Mouse (Mus musculus): ENCODE measurements around the gene Adprhl1. TPM values are rescaled to one million over a fixed set of nuclear protein-coding genes. Genes with fewer than 3 reads are reported as not detected.

The Adprhl1 gene
- polyA plus RNA-seq (2016; fragmentation: Nextera tagmentation; extraction: Ambion mirVana): 0.25 and 0.40 TPM in 2 replicates

GRCm38 (mm10) chr8:13254019-13254418 lies at the start of gene Adprhl1:
Adprhl1 (minus strand) TSS chr8:13254162.
- no peaks in the 10 kb centered on the region for H3K9me3 ChIP-seq (replicated peaks)
- H3K9ac ChIP-seq: no peak within 1 kb of the TSS
- H3K4me1 ChIP-seq: no peaks in the 10 kb centered on the region
- H3K27ac ChIP-seq: no peak within 1 kb of the TSS
- peaks cover 34% of the 10 kb centered on the region for H3K36me3 ChIP-seq
- WGBS: 44% methylated on average over 8 of the region's 8 CpGs
- peak; percentile 54 for ATAC-seq (ENCODE audit: low FRiP score)
- no peak within 1 kb of the TSS for H3K4me3 ChIP-seq
- H3K4me2 ChIP-seq (replicated peaks): no peak within 1 kb of the TSS
- no peaks in the 10 kb centered on the region; the same call in 1 of the 2 replicates for H3K27me3 ChIP-seq

- Histone ChIP-seq H3K27me3 (no peaks in the 10 kb centered on the region), H3K36me3 (peaks cover 83% of the 10 kb centered on the region), H3K27ac (no peak overlapping the region), H3K9ac (no peak overlapping the region), H3K4me2 (replicated peaks) (no peak overlapping the region), H3K4me1 (no peaks in the 10 kb centered on the region), H3K4me3 (no peak overlapping the region), H3K9me3 (replicated peaks) (no peaks in the 10 kb centered on the region)
- WGBS: 94% methylated on average over 7 of the region's 7 CpGs
- ATAC-seq (ENCODE audit: low FRiP score): no peak
These were observed 47.1 kb upstream of the Adprhl1 start for GRCm38 (mm10) chr8:13301036-13301435.

- Histone ChIP-seq H3K27me3 (no peaks in the 10 kb centered on the region), H3K36me3 (peaks cover 83% of the 10 kb centered on the region), H3K4me2 (replicated peaks) (no peak overlapping the region), H3K9me3 (replicated peaks) (no peaks in the 10 kb centered on the region), H3K9ac (no peak overlapping the region), H3K27ac (no peak overlapping the region), H3K4me3 (no peak overlapping the region), H3K4me1 (no peaks in the 10 kb centered on the region)
- ATAC-seq (ENCODE audit: low FRiP score): no peak
- 98% methylated on average over 8 of the region's 8 CpGs for WGBS
These were observed 45.6 kb upstream of the Adprhl1 start for GRCm38 (mm10) chr8:13299571-13299970.

- Histone ChIP-seq H3K27me3 (no peaks in the 10 kb centered on the region), H3K4me3 (no peak overlapping the region), H3K9ac (no peak overlapping the region), H3K36me3 (peaks cover 63% of the 10 kb centered on the region), H3K9me3 (replicated peaks) (no peaks in the 10 kb centered on the region), H3K4me1 (peaks cover 10% of the 10 kb centered on the region), H3K27ac (no peak overlapping the region), H3K4me2 (replicated peaks) (no peak overlapping the region)
- ATAC-seq (ENCODE audit: low FRiP score): no peak
- WGBS: 94% methylated on average over 9 of the region's 9 CpGs
These were observed 39.9 kb upstream of the Adprhl1 start for GRCm38 (mm10) chr8:13293677-13294470.

- H3K36me3 ChIP-seq: peaks cover 53% of the 10 kb centered on the region
- no peaks in the 10 kb centered on the region for H3K27me3 ChIP-seq
- no peaks in the 10 kb centered on the region for H3K9me3 ChIP-seq (replicated peaks)
- peaks cover 14% of the 10 kb centered on the region for H3K4me1 ChIP-seq
- no peak overlapping the region for H3K27ac ChIP-seq
- 27% methylated on average over 9 of the region's 9 CpGs for WGBS
- no peak overlapping the region for H3K4me2 ChIP-seq (replicated peaks)
- H3K4me3 ChIP-seq: no peak overlapping the region
- H3K9ac ChIP-seq: no peak overlapping the region
- ATAC-seq (ENCODE audit: low FRiP score): no peak
These were observed 38.4 kb upstream of the Adprhl1 start for GRCm38 (mm10) chr8:13292364-13292763.

- peak overlapping the region; percentile 86 for H3K4me3 ChIP-seq
- 2% methylated on average over 6 of the region's 6 CpGs for WGBS
- H3K9me3 ChIP-seq (replicated peaks): no peaks in the 10 kb centered on the region
- peaks cover 17% of the 10 kb centered on the region for H3K36me3 ChIP-seq
- no peak for ATAC-seq (ENCODE audit: low FRiP score)
- H3K27me3 ChIP-seq: no peaks in the 10 kb centered on the region
- H3K9ac ChIP-seq: peak overlapping the region; percentile 84
- H3K4me2 ChIP-seq (replicated peaks): peak overlapping the region; percentile 91
- H3K4me1 ChIP-seq: peaks cover 23% of the 10 kb centered on the region
- H3K27ac ChIP-seq: no peak overlapping the region
These were observed 34.7 kb upstream of the Adprhl1 start for GRCm38 (mm10) chr8:13288646-13289045.

GRCm38 (mm10) chr8:13287692-13288623 lies 34.0 kb upstream of the Adprhl1 start, which contains the start of the genes Dcun1d2 and Tmco3:
Dcun1d2 (minus strand) TSS chr8:13288131.
Tmco3 (plus strand) TSS chr8:13288190.
- Histone ChIP-seq H3K4me2 (replicated peaks) (peak within 1 kb of the TSS; percentile 91), H3K9me3 (replicated peaks) (no peaks in the 10 kb centered on the region), H3K27me3 (no peaks in the 10 kb centered on the region), H3K27ac (peak within 1 kb of the TSS; percentile 89), H3K36me3 (peaks cover 13% of the 10 kb centered on the region), H3K4me3 (peak within 1 kb of the TSS; percentile 86), H3K9ac (peak within 1 kb of the TSS; percentile 84), H3K4me1 (peaks cover 23% of the 10 kb centered on the region)
- under 1% methylated on average over 79 of the region's 79 CpGs for WGBS
- ATAC-seq (ENCODE audit: low FRiP score): peak; percentile 95

- peak overlapping the region; percentile 89 for H3K27ac ChIP-seq
- no peak for ATAC-seq (ENCODE audit: low FRiP score)
- WGBS: under 1% methylated on average over 32 of the region's 34 CpGs
These were observed 33.3 kb upstream of the Adprhl1 start for GRCm38 (mm10) chr8:13287304-13287691.

GRCm38 (mm10) chr8:13283200-13283599 lies 29.2 kb upstream of the Adprhl1 start:
- H3K4me3 ChIP-seq: no peak overlapping the region
- WGBS: 77% methylated on average over 1 of the region's 1 CpGs
- H3K4me1 ChIP-seq: peaks cover 9% of the 10 kb centered on the region
- H3K27ac ChIP-seq: no peak overlapping the region
- no peaks in the 10 kb centered on the region for H3K9me3 ChIP-seq (replicated peaks)
- H3K9ac ChIP-seq: no peak overlapping the region
- no peak for ATAC-seq (ENCODE audit: low FRiP score)
- no peaks in the 10 kb centered on the region for H3K27me3 ChIP-seq
- no peaks in the 10 kb centered on the region; the same call in 1 of the 2 replicates for H3K36me3 ChIP-seq
- H3K4me2 ChIP-seq (replicated peaks): no peak overlapping the region

More at GRCm38 (mm10) chr8:13287304-13287691, 33.3 kb upstream of the Adprhl1 start:
- peak overlapping the region; percentile 84 for H3K9ac ChIP-seq
- H3K4me2 ChIP-seq (replicated peaks): peak overlapping the region; percentile 91
- no peaks in the 10 kb centered on the region for H3K27me3 ChIP-seq
- H3K4me3 ChIP-seq: peak overlapping the region; percentile 86
- peaks cover 7% of the 10 kb centered on the region; the same call in 1 of the 2 replicates for H3K36me3 ChIP-seq
- peaks cover 23% of the 10 kb centered on the region for H3K4me1 ChIP-seq
- H3K9me3 ChIP-seq (replicated peaks): no peaks in the 10 kb centered on the region

- Histone ChIP-seq H3K4me2 (replicated peaks) (no peak overlapping the region), H3K27me3 (no peaks in the 10 kb centered on the region), H3K4me1 (no peaks in the 10 kb centered on the region), H3K9ac (no peak overlapping the region), H3K27ac (no peak overlapping the region), H3K36me3 (peaks cover 25% of the 10 kb centered on the region), H3K4me3 (no peak overlapping the region), H3K9me3 (replicated peaks) (no peaks in the 10 kb centered on the region)
- ATAC-seq (ENCODE audit: low FRiP score): no peak
- 81% methylated on average over 5 of the region's 5 CpGs for WGBS
These were observed 23.0 kb upstream of the Adprhl1 start for GRCm38 (mm10) chr8:13276941-13277447.

- Histone ChIP-seq H3K4me1 (no peaks in the 10 kb centered on the region), H3K9me3 (replicated peaks) (no peaks in the 10 kb centered on the region), H3K27me3 (no peaks in the 10 kb centered on the region), H3K4me3 (no peak overlapping the region), H3K9ac (no peak overlapping the region), H3K36me3 (peaks cover 56% of the 10 kb centered on the region), H3K27ac (no peak overlapping the region), H3K4me2 (replicated peaks) (no peak overlapping the region)
- WGBS: 88% methylated on average over 5 of the region's 5 CpGs
- no peak for ATAC-seq (ENCODE audit: low FRiP score)
These were observed 18.9 kb upstream of the Adprhl1 start for GRCm38 (mm10) chr8:13272834-13273233.

- H3K9ac ChIP-seq: no peak overlapping the region
- H3K27ac ChIP-seq: no peak overlapping the region
- no peak for ATAC-seq (ENCODE audit: low FRiP score)
- no peaks in the 10 kb centered on the region for H3K9me3 ChIP-seq (replicated peaks)
- H3K4me1 ChIP-seq: no peaks in the 10 kb centered on the region
- no peaks in the 10 kb centered on the region for H3K27me3 ChIP-seq
- 86% methylated on average over 2 of the region's 2 CpGs for WGBS
- H3K4me2 ChIP-seq (replicated peaks): no peak overlapping the region
- H3K4me3 ChIP-seq: no peak overlapping the region
- H3K36me3 ChIP-seq: peaks cover 44% of the 10 kb centered on the region
These were observed 13.6 kb upstream of the Adprhl1 start for GRCm38 (mm10) chr8:13267566-13267965.
